Mouse (Mus musculus) liver, embryonic 14.5 days (tissue): ENCODE data around the gene Tnfsf12. TPM values are rescaled to one million over a fixed set of nuclear protein-coding genes. Genes with fewer than 3 reads are reported as not detected.

ENCODE experiments used
- ATAC-seq: fragments of 200-750 bp; cut with Nextera tagmentation; 2 replicates; pipeline ENCODE4 v1.8.0; 2017; ENCODE audit warnings: moderate number of reproducible peaks, mild to moderate bottlenecking, moderate library complexity; ENCODE audit not compliant: insufficient read depth
- DNase-seq, 3 experiments: peaks; one replicate each; pipeline ENCODE4 v3.0.0-alpha.2; 2012 to 2013; ENCODE audit warnings: low read depth in 3 of 3, low spot score in 3 of 3
- H3K27ac ChIP-seq: fragments of 300-500 bp; sonication (generic); 2 replicates; pipeline ENCODE4 v1.5.1; 2014; ENCODE audit warnings: moderate library complexity, mild to moderate bottlenecking, control low read depth, inconsistent platforms
- H3K27me3 ChIP-seq: fragments of 300-500 bp; sonication (generic); 2 replicates; pipeline ENCODE4 v1.6.1; 2014; ENCODE audit warnings: mild to moderate bottlenecking, low read length, moderate library complexity; ENCODE audit not compliant: control insufficient read depth, insufficient read depth
- H3K36me3 ChIP-seq: fragments of 300-500 bp; sonication (generic); replicated peaks from 2 replicates; pipeline ENCODE4 v1.6.1; 2014; ENCODE audit warnings: low read depth; ENCODE audit not compliant: control insufficient read depth, insufficient read depth
- H3K4me1 ChIP-seq, 2 experiments: fragments of 200-500 bp in 1 of 2; fragments of 300-500 bp in 1 of 2; sonication (generic) in 1 of 2; replicated peaks; 2 replicates each; pipeline ENCODE4 v1.6.1; 2012 to 2014; ENCODE audit warnings: antibody characterized with exemption in 1 of 2, inconsistent platforms in 1 of 2, low read length in 1 of 2; ENCODE audit not compliant: control insufficient read depth in 2 of 2, insufficient read depth in 2 of 2
- H3K4me2 ChIP-seq: fragments of 300-500 bp; sonication (generic); 2 replicates; pipeline ENCODE4 v1.6.1; 2014; ENCODE audit warnings: low read depth, mild to moderate bottlenecking, control low read depth, moderate library complexity
- H3K4me3 ChIP-seq, 2 experiments: fragments of 200-500 bp in 1 of 2; fragments of 300-500 bp in 1 of 2; sonication (generic) in 1 of 2; 2 replicates each; pipeline ENCODE4 v1.5.1; 2012 to 2014; ENCODE audit warnings: low read depth in 2 of 2, low read length in 2 of 2, mild to moderate bottlenecking in 2 of 2, control low read depth in 1 of 2, inconsistent platforms in 1 of 2, moderate library complexity in 1 of 2; ENCODE audit not compliant: insufficient read depth in 1 of 2
- H3K9ac ChIP-seq: fragments of 300-500 bp; sonication (generic); replicated peaks from 2 replicates; pipeline ENCODE4 v1.6.1; 2014; ENCODE audit warnings: mild to moderate bottlenecking, control low read depth, moderate library complexity
- H3K9me3 ChIP-seq: fragments of 300-500 bp; sonication (generic); 2 replicates; pipeline ENCODE4 v1.6.1; 2016; ENCODE audit warnings: low read length, mixed read lengths; ENCODE audit not compliant: control insufficient read depth
- CTCF ChIP-seq: IDR thresholded peaks from 2 replicates; pipeline ENCODE4 v1.5.1; 2016; ENCODE audit warnings: antibody characterized with exemption, low read depth, control low read depth
- EP300 ChIP-seq: IDR thresholded peaks from 2 replicates; pipeline ENCODE4 v1.6.1; 2016; ENCODE audit warnings: antibody characterized with exemption, low read depth
- WGBS: fragments of 180-500 bp; shearing (Covaris S2); extraction: QIAGEN DNeasy Blood & Tissue Kit; methylation state at CpG from one replicate; pipeline ENCODE4 v1.1.7; 2014; ENCODE audit not compliant: insufficient replicate concordance; 5-methylcytosine and 5-hydroxymethylcytosine counted together
- polyA plus RNA-seq, 2 experiments: library from polyadenylated mRNA; depleted of rRNA in 1 of 2; stranded (reverse) in 1 of 2; unstranded in 1 of 2; fragments of >200 nt; fragmentation: Nextera tagmentation in 1 of 2; extraction: Ambion mirVana in 1 of 2; gene quantifications; 2 replicates each; pipeline versions ENCODE4 v1.2.1 to v1.2.3; 2012 to 2014

Tnfsf12 gene
- polyA plus RNA-seq, 2 experiments, result 3.1 to 4.3 TPM

GRCm38 (mm10) chr11:69665961-69666664 lies 29.5 kb downstream of the Tnfsf12 start, which contains the start of gene Cd68:
TSS of gene Cd68 (minus strand) at chr11:69666153.
- peaks cover 65% of the 10 kb centered on the region for H3K36me3 ChIP-seq
- WGBS, result 25% methylated on average over 7 of the region's 7 CpGs
- H3K4me1 ChIP-seq, result peaks cover 21 to 29% of the 10 kb centered on the region in 2 experiments
- DNase-seq, result peak; percentile 49 to 73 (median 60)
- H3K27me3 ChIP-seq, result no peaks in the 10 kb centered on the region
- peak within 1 kb of the TSS; percentile 2 for H3K27ac ChIP-seq
- no peak within 1 kb of the TSS for H3K4me3 ChIP-seq
- no peak for ATAC-seq
- no peak for TF ChIP-seq CTCF
- TF ChIP-seq EP300, result no peak
- H3K4me2 ChIP-seq, result no peak within 1 kb of the TSS
- no peak within 1 kb of the TSS; the same call in 1 of the 2 replicates for H3K9ac ChIP-seq
- no peaks in the 10 kb centered on the region for H3K9me3 ChIP-seq

- Histone ChIP-seq H3K4me1 (peaks cover 21 to 28% of the 10 kb centered on the region in 2 experiments), H3K4me3 (no peak overlapping the region), H3K9me3 (no peaks in the 10 kb centered on the region), H3K36me3 (peaks cover 61% of the 10 kb centered on the region), H3K27me3 (no peaks in the 10 kb centered on the region), H3K27ac (no peak overlapping the region), H3K9ac (no peak overlapping the region; the same call in 1 of the 2 replicates), H3K4me2 (no peak overlapping the region)
- DNase-seq (no peak), ATAC-seq (no peak)
- TF ChIP-seq CTCF (no peak), EP300 (no peak)
- WGBS, result 65% methylated on average over 9 of the region's 9 CpGs
These were observed 30.1 kb downstream of the Tnfsf12 start for GRCm38 (mm10) chr11:69665457-69665960.

GRCm38 (mm10) chr11:69664841-69665240 lies 30.8 kb downstream of the Tnfsf12 start:
- no peak overlapping the region for H3K27ac ChIP-seq
- peaks cover 54% of the 10 kb centered on the region for H3K36me3 ChIP-seq
- no peak overlapping the region for H3K4me2 ChIP-seq
- peaks cover 21 to 24% of the 10 kb centered on the region in 2 experiments for H3K4me1 ChIP-seq
- DNase-seq (no peak), ATAC-seq (no peak)
- H3K27me3 ChIP-seq, result no peaks in the 10 kb centered on the region
- H3K4me3 ChIP-seq, result no peak overlapping the region
- TF ChIP-seq EP300 (no peak), CTCF (no peak)
- 81% methylated on average over 7 of the region's 7 CpGs for WGBS
- H3K9me3 ChIP-seq, result no peaks in the 10 kb centered on the region
- no peak overlapping the region for H3K9ac ChIP-seq

- no peak overlapping the region for H3K4me3 ChIP-seq
- H3K4me1 ChIP-seq, result peaks cover 19% of the 10 kb centered on the region in 2 experiments
- ATAC-seq (no peak), DNase-seq (no peak)
- H3K27ac ChIP-seq, result no peak overlapping the region; the same call in 1 of the 2 replicates
- peak overlapping the region; percentile 74 for H3K4me2 ChIP-seq
- H3K27me3 ChIP-seq, result no peaks in the 10 kb centered on the region
- no peaks in the 10 kb centered on the region for H3K9me3 ChIP-seq
- H3K9ac ChIP-seq, result no peak overlapping the region
- TF ChIP-seq CTCF, result no peak
- no peak for TF ChIP-seq EP300
- WGBS, result 73% methylated on average over 6 of the region's 6 CpGs
- H3K36me3 ChIP-seq, result peaks cover 47% of the 10 kb centered on the region
These were observed 31.9 kb downstream of the Tnfsf12 start for GRCm38 (mm10) chr11:69663795-69664194.

- Histone ChIP-seq H3K27me3 (no peaks in the 10 kb centered on the region), H3K4me2 (peak overlapping the region; percentile 74), H3K4me3 (peak overlapping the region; percentile 64 to 76), H3K27ac (peak overlapping the region; percentile 81), H3K9ac (peak overlapping the region; percentile 60), H3K4me1 (peaks cover 19% of the 10 kb centered on the region in 2 experiments), H3K9me3 (no peaks in the 10 kb centered on the region), H3K36me3 (peaks cover 47% of the 10 kb centered on the region)
- TF ChIP-seq EP300, result no peak
- TF ChIP-seq CTCF, result no peak
- ATAC-seq (no peak), DNase-seq (no peak)
- WGBS, result 58% methylated on average over 13 of the region's 13 CpGs
These were observed 32.5 kb downstream of the Tnfsf12 start for GRCm38 (mm10) chr11:69662967-69663671.
